Mouse (Mus musculus): ENCODE data around the gene Ube2c. TPM values are rescaled to one million over a fixed set of nuclear protein-coding genes. Genes with fewer than 3 reads are reported as not detected.

Ube2c gene
- polyA plus RNA-seq, 1 experiment = 97.2 TPM

DNA sequence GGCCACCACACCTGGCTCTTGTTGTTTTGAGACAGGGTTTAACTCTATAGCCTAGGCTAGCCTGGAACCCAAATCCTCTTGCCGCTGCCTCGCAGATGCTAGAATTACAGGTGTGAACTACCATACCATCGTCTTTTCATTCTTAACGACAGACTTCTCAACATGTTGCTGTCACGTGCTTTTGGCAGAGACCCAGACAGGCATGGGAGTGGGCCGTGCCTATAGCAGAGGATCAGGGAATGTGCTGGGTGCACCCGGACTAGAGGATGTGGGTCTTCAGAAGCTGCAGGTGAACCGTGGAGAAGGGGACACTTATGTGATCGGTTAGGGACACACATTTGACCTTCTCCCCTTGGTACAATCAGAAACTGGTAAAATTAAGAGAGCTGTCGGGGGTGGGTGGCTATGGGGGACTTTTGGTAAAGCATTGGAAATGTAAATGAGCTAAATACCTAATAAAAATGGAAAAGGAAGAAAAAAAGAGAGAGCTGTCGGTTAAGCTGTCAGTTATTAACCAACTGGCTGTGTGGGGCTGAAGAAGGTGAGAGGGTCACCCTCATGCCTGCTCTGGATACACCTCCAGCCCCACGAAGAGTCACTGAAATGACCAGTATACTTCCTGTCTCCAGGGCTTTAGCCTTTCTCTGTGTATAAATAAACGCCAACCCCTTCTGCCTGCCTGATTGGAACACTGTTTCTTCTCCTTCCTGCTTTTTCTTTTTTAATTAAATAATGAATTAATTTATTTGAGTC is 30.7 kb downstream of the Ube2c start:
- no peak for DNase-seq (ENCODE audit: low read depth in 1 of 2, low spot score in 2 of 2)
- peaks cover 21% of the 10 kb centered on the region for H3K36me3 ChIP-seq (ENCODE audit: control insufficient read depth, insufficient read depth, low read length)
- H3K4me3 ChIP-seq (ENCODE audit: extremely low read depth, insufficient read depth, insufficient read length) = no peak overlapping the region
- 94% methylated on average over 13 of the region's 13 CpGs for WGBS
- no peaks in the 10 kb centered on the region for H3K27me3 ChIP-seq (ENCODE audit: control insufficient read depth, insufficient read depth, low read length)
- TF ChIP-seq CTCF (IDR thresholded peaks at IDR 0.05; ENCODE audit: extremely low read depth, insufficient read depth, insufficient read length, insufficient replicate concordance) (no peak), POLR2A (IDR thresholded peaks at IDR 0.05; ENCODE audit: low read depth, low read length) (no peak)
- H3K4me1 ChIP-seq (ENCODE audit: control insufficient read depth, insufficient read depth, insufficient read length) = peaks cover 8% of the 10 kb centered on the region; the same call in 1 of the 2 replicates
- no peak overlapping the region for H3K27ac ChIP-seq (ENCODE audit: insufficient read depth, low read length)

DNA sequence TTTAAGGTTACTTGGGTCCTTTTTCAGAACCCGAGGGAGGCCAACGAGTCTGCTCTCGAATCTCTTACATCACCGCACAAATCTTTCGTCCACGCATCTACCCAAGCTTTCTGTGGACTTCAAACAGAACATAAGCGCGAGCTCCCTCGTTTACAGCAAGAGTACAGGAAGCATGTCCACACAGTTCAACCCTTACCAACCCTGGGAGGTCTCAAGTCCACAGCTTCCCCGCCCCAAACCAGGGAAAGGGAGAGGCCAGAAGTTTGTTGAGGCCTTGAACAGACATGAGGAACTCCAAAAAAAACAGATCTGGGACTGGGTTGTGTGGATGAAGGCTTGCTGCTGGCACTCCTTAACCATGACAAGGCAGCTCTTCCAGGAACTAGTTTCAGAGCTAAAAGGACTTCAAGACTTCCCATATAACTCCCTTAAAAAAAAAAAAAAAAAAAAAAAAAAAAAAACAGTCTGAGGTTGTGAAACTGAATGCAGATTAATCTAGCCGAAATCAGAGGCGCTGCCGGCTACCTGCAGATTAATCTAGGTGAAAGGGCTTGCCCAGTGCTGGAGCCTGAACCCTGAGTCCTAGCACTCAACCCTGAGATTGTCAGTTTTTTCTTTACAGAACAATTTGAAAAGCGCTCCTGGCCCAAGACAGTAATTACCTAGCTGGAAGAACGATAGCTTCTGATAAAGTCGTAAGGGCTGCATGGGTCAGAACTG is 33.7 kb downstream of the Ube2c start:
- Histone ChIP-seq H3K4me1 (ENCODE audit: control insufficient read depth, insufficient read depth, insufficient read length) (peaks cover 8% of the 10 kb centered on the region; the same call in 1 of the 2 replicates), H3K36me3 (ENCODE audit: control insufficient read depth, insufficient read depth, low read length) (peaks cover 11% of the 10 kb centered on the region), H3K4me3 (ENCODE audit: extremely low read depth, insufficient read depth, insufficient read length) (no peak overlapping the region; the same call in 1 of the 2 replicates), H3K27me3 (ENCODE audit: control insufficient read depth, insufficient read depth, low read length) (no peaks in the 10 kb centered on the region), H3K27ac (ENCODE audit: insufficient read depth, low read length) (no peak overlapping the region)
- no peak for DNase-seq (ENCODE audit: low read depth in 1 of 2, low spot score in 2 of 2)
- TF ChIP-seq POLR2A (IDR thresholded peaks at IDR 0.05; ENCODE audit: low read depth, low read length) = no peak
- no peak for TF ChIP-seq CTCF (IDR thresholded peaks at IDR 0.05; ENCODE audit: extremely low read depth, insufficient read depth, insufficient read length, insufficient replicate concordance)
- WGBS = 88% methylated on average over 16 of the region's 16 CpGs

DNA sequence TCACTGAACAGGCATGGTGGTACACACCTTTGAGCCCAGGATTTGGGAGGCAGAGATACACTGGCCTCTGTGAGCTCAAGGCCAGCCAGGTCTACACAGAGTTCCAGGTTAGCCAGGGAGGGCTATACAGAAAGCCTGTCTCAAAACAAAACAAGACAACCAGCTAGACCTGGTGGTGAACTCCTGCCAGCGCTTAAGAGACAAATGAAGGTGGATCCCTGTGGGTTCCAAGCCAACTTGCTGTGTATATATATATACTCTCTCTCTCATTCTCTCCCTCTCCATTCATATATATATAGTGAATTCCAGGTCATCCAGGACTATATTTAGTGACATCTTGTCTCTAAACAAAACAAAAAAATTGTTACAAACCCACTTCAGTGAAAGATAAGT is 34.2 kb downstream of the Ube2c start:
- no peak for TF ChIP-seq POLR2A (IDR thresholded peaks at IDR 0.05; ENCODE audit: low read depth, low read length)
- TF ChIP-seq CTCF (IDR thresholded peaks at IDR 0.05; ENCODE audit: extremely low read depth, insufficient read depth, insufficient read length, insufficient replicate concordance) = no peak
- DNase-seq (ENCODE audit: low read depth in 1 of 2, low spot score in 2 of 2) = no peak
- Histone ChIP-seq H3K4me3 (ENCODE audit: extremely low read depth, insufficient read depth, insufficient read length) (peak overlapping the region; percentile 93), H3K36me3 (ENCODE audit: control insufficient read depth, insufficient read depth, low read length) (peaks cover 12% of the 10 kb centered on the region), H3K27me3 (ENCODE audit: control insufficient read depth, insufficient read depth, low read length) (no peaks in the 10 kb centered on the region), H3K4me1 (ENCODE audit: control insufficient read depth, insufficient read depth, insufficient read length) (peaks cover 8% of the 10 kb centered on the region; the same call in 1 of the 2 replicates), H3K27ac (ENCODE audit: insufficient read depth, low read length) (no peak overlapping the region)
- WGBS = 74% methylated on average over 1 of the region's 1 CpGs

DNA sequence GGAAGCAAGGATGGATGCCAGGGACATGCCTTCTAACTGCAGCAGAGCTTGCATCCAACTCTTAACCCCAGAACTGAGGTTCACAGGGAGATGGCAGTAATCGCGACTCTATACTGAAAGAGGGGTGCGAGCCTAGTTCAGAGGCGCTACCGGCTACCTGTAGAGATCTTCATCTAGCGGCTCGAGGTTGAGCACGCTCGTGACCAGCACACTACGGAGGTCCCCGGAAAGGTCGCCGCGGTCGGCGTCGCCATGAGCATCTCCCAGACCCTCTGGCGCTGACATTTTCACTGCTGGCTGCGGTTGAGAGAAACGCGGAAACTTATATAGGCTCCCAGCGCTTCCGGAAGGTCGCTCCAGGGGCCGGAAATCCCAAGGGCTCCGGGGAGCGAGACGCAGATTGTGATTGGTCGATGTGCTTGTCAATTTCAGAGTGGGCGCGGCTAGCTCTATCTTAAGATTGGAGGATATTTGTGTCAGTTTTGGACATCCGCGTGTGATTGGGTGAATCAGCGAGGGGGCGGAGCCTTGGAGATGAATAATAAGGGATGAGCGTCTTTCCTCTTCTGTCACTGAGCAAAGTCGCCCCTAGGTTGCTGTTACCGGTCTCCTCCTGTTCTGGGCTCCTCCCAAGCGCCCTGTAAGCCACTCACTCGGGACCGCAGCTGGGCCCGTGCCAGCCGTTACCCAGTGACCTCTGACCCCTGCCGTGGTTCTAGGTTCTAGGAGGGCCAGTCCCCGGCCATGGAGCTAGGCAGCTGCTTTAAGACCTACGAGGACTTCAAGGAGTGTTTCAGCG is 35.0 kb downstream of the Ube2c start, which contains the start of the genes Acot8 and Zswim3:
Acot8 (minus strand) TSS at position 350 of the 799 bp plus-strand sequence.
Zswim3 (plus strand) TSS at position 566 of the 799 bp plus-strand sequence.
- TF ChIP-seq POLR2A (IDR thresholded peaks at IDR 0.05; ENCODE audit: low read depth, low read length) (peak; percentile 90), CTCF (IDR thresholded peaks at IDR 0.05; ENCODE audit: extremely low read depth, insufficient read depth, insufficient read length, insufficient replicate concordance) (no peak)
- 1% methylated on average over 47 of the region's 47 CpGs for WGBS
- Histone ChIP-seq H3K4me1 (ENCODE audit: control insufficient read depth, insufficient read depth, insufficient read length) (peaks cover 8% of the 10 kb centered on the region; the same call in 1 of the 2 replicates), H3K4me3 (ENCODE audit: extremely low read depth, insufficient read depth, insufficient read length) (peak within 1 kb of the TSS; percentile 93), H3K27ac (ENCODE audit: insufficient read depth, low read length) (peak within 1 kb of the TSS; percentile 89), H3K27me3 (ENCODE audit: control insufficient read depth, insufficient read depth, low read length) (no peaks in the 10 kb centered on the region), H3K36me3 (ENCODE audit: control insufficient read depth, insufficient read depth, low read length) (peaks cover 7% of the 10 kb centered on the region)
- peak; percentile 96 to 98 for DNase-seq (ENCODE audit: low read depth in 1 of 2, low spot score in 2 of 2)

DNA sequence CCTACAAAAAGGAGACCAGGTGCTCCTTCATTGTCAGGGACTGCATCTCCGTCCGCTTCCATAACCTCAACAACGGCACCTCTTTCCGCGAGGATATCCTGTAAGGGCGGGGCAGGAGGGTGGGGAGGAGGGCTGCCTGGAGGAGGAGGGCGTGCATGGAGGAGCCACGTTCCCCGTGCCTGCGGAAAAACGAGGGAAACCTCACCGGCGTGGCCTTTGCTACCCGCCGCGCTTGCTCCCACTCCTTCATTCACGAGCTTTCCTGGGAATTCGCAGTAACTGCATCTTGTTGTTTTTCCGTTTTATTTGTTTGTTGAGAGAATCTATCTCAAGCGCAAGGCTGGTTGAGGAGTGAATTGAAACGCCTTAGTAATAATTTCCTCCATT is 35.6 kb downstream of the Ube2c start:
- peaks cover 8% of the 10 kb centered on the region; the same call in 1 of the 2 replicates for H3K4me1 ChIP-seq (ENCODE audit: control insufficient read depth, insufficient read depth, insufficient read length)
- 2% methylated on average over 21 of the region's 21 CpGs for WGBS
- peak overlapping the region; percentile 89 for H3K27ac ChIP-seq (ENCODE audit: insufficient read depth, low read length)
- H3K27me3 ChIP-seq (ENCODE audit: control insufficient read depth, insufficient read depth, low read length) = no peaks in the 10 kb centered on the region
- peaks cover 3% of the 10 kb centered on the region for H3K36me3 ChIP-seq (ENCODE audit: control insufficient read depth, insufficient read depth, low read length)
- no peak for TF ChIP-seq CTCF (IDR thresholded peaks at IDR 0.05; ENCODE audit: extremely low read depth, insufficient read depth, insufficient read length, insufficient replicate concordance)
- TF ChIP-seq POLR2A (IDR thresholded peaks at IDR 0.05; ENCODE audit: low read depth, low read length) = no peak
- H3K4me3 ChIP-seq (ENCODE audit: extremely low read depth, insufficient read depth, insufficient read length) = peak overlapping the region; percentile 73
- no peak for DNase-seq (ENCODE audit: low read depth in 1 of 2, low spot score in 2 of 2)

DNA sequence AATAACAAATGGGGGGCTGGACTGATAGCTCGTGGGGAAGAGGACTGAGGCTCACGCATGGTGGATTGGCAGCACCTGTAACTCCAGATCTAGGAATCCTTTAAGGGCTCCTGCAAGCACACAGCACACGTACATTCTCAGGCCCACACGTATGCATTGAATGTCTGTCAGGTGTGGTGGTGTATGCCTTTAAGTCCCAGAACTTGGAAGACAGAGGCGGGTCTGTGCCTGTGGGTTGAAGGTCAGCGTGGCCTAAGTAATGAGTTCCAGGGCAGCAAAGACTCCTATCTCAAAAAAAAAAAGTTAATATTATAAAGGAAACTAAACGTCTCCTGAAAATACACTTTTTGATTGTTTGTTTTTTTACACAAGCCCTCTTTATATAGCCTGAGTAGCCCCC is 36.9 kb downstream of the Ube2c start:
- no peak for TF ChIP-seq CTCF (IDR thresholded peaks at IDR 0.05; ENCODE audit: extremely low read depth, insufficient read depth, insufficient read length, insufficient replicate concordance)
- TF ChIP-seq POLR2A (IDR thresholded peaks at IDR 0.05; ENCODE audit: low read depth, low read length) = no peak
- WGBS = 93% methylated on average over 7 of the region's 7 CpGs
- Histone ChIP-seq H3K27me3 (ENCODE audit: control insufficient read depth, insufficient read depth, low read length) (no peaks in the 10 kb centered on the region), H3K4me3 (ENCODE audit: extremely low read depth, insufficient read depth, insufficient read length) (no peak overlapping the region), H3K36me3 (ENCODE audit: control insufficient read depth, insufficient read depth, low read length) (peaks cover 1% of the 10 kb centered on the region; the same call in 1 of the 2 replicates), H3K4me1 (ENCODE audit: control insufficient read depth, insufficient read depth, insufficient read length) (peaks cover 8% of the 10 kb centered on the region; the same call in 1 of the 2 replicates), H3K27ac (ENCODE audit: insufficient read depth, low read length) (no peak overlapping the region)
- no peak for DNase-seq (ENCODE audit: low read depth in 1 of 2, low spot score in 2 of 2)

All from spleen, adult 2 months (tissue).